Mouse (Mus musculus) brown adipose tissue, adult 24 weeks (tissue): Measurements from ENCODE around the gene Unk. TPM values are rescaled to one million over a fixed set of nuclear protein-coding genes. Genes with fewer than 3 reads are reported as not detected.

Source experiments
- H3K27ac ChIP-seq: fragments of 200-500 bp; replicated peaks from 2 replicates; pipeline ENCODE4 v1.5.1; 2012; ENCODE audit warnings: low read depth, mild to moderate bottlenecking, low read length
- H3K4me1 ChIP-seq: fragments of 200-500 bp; 2 replicates; pipeline ENCODE4 v1.6.1; 2012; ENCODE audit warnings: low read length, mixed read lengths; ENCODE audit not compliant: control insufficient read depth, insufficient read depth, insufficient read length
- H3K4me3 ChIP-seq: fragments of 200-500 bp; 2 replicates; pipeline ENCODE4 v1.5.1; 2012; ENCODE audit warnings: low read depth, mild to moderate bottlenecking, low read length, moderate library complexity; ENCODE audit not compliant: insufficient read depth
- polyA plus RNA-seq: library from polyadenylated mRNA; stranded (reverse); fragments of >200 nt; gene quantifications from 2 replicates; pipeline ENCODE4 v1.2.4, GENCODE M21; 2012; ENCODE audit not compliant: missing spikeins, insufficient read depth, insufficient read length

Unk gene
- 2.9 and 4.0 TPM in 2 replicates for polyA plus RNA-seq

GRCm38 (mm10) chr11:116030088-116030897 lies at the start of gene Unk:
TSS of gene Unk (plus strand) at chr11:116030322.
- Histone ChIP-seq H3K4me3 (peak within 1 kb of the TSS; percentile 72), H3K4me1 (peaks cover 3% of the 10 kb centered on the region; the same call in 1 of the 2 replicates), H3K27ac (peak within 1 kb of the TSS; percentile 93)

DNA sequence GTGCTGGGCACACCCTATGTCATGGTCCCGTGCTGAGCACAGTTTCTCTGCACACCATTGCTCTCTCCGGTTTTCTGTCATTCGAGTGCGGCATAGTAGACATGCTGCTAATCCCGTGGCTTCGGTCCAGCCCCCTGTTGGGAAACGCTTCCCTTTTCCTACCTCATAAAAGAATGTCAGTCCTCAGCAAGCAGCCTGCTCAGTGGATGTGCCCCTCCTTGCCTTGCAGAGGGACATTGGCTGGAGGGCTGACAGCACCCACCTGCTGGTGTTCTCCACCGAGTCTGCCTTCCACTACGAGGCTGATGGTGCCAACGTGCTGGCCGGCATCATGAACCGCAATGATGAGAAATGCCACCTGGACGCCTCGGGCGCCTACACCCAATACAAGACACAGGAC lies 47.6 kb upstream of the Unk start:
- Histone ChIP-seq H3K4me3 (no peak overlapping the region), H3K4me1 (no peaks in the 10 kb centered on the region), H3K27ac (no peak overlapping the region)

DNA sequence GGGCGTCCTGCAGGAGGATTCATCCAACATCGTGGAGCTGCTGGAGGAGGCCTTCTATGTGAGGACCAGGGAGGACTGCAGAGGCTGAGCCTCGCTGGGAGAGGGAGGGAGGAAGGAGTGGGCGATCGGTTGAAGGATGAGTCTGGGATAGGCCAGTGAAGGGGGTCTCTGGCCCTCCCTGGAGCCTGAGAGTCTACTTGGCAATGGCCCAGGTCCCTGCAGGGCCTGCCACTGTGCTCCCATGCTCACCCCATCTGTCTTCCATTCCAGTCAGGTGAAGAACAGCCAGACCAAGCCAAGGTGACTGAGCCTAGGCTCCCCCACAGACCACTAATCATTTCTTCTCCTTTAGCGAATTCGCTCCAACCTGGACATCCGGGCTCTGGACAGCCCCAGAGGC lies 46.8 kb upstream of the Unk start:
- Histone ChIP-seq H3K4me1 (no peaks in the 10 kb centered on the region), H3K27ac (no peak overlapping the region), H3K4me3 (no peak overlapping the region)

DNA sequence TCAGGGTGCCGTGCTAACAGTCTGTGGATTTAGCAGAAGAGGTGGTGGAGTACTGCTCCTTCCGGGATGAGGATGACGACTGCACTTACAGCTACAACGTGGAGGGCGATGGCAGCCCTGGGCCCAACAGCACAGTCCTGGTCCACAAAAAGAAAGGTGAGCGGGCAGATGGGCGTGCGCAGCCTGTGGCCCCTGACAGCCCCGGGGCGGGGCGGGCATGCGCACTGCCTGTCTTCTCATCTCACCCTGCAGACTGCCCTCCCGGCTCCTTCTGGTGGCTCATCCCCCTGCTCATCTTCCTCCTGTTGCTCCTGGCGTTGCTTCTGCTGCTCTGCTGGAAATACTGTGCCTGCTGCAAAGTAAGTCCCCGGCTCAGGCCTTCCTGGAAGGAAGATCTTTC lies 40.4 kb upstream of the Unk start:
- no peak overlapping the region for H3K4me3 ChIP-seq

GRCm38 (mm10) chr11:115992098-115992497 lies 38.0 kb upstream of the Unk start:
- no peak overlapping the region for H3K27ac ChIP-seq
- no peaks in the 10 kb centered on the region for H3K4me1 ChIP-seq
- no peak overlapping the region for H3K4me3 ChIP-seq

More for the DNA sequence above, 40.4 kb upstream of the Unk start:
- Histone ChIP-seq H3K27ac (no peak overlapping the region), H3K4me1 (no peaks in the 10 kb centered on the region)

GRCm38 (mm10) chr11:115995256-115995655 lies 34.9 kb upstream of the Unk start:
- Histone ChIP-seq H3K4me1 (no peaks in the 10 kb centered on the region), H3K27ac (no peak overlapping the region), H3K4me3 (no peak overlapping the region)

DNA sequence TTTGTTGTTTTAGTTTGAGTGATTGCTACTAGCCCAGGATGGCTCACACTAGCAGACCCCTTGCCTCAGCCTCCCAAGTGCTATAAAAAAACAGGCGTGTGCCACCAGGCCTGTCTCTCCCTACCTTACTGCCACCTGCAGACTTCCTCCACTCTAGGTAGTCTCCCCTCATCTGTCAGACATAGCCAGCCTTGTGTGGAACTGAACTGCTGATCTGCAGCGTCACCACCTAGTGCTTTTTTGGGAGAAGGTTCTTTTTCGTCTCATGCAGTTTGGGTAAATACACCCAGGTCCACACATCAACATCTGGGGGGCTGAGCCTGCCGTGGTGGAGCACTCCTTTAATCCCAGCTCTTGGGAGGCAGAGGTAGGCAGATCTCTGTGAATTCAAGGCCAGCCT lies 33.1 kb upstream of the Unk start:
- Histone ChIP-seq H3K4me1 (no peaks in the 10 kb centered on the region), H3K27ac (no peak overlapping the region), H3K4me3 (no peak overlapping the region)

DNA sequence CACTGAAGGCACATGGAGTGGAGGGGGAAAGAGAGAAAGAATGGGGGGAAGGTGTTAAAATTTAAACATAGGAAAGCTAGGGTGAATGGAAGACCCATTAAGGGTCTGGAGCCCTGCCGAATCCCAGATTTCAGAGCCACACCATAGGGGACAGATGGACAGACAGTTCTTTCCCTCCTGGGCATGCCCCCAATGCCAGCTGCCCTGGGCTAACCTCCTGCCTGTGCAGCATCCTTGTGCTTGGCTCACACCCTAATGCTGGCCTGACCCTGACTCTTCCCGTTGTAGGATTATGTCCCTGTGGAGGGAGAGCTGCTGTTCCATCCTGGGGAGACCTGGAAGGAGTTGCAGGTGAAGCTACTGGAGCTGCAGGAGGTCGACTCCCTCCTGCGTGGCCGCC lies 32.5 kb upstream of the Unk start:
- Histone ChIP-seq H3K27ac (no peak overlapping the region), H3K4me1 (no peaks in the 10 kb centered on the region), H3K4me3 (no peak overlapping the region)

- Histone ChIP-seq H3K4me3 (no peak overlapping the region), H3K4me1 (no peaks in the 10 kb centered on the region), H3K27ac (no peak overlapping the region)
These were observed 31.1 kb upstream of the Unk start for GRCm38 (mm10) chr11:115999027-115999426.

GRCm38 (mm10) chr11:115999538-116000143 lies 30.5 kb upstream of the Unk start:
- Histone ChIP-seq H3K4me3 (no peak overlapping the region), H3K4me1 (no peaks in the 10 kb centered on the region), H3K27ac (no peak overlapping the region)

DNA sequence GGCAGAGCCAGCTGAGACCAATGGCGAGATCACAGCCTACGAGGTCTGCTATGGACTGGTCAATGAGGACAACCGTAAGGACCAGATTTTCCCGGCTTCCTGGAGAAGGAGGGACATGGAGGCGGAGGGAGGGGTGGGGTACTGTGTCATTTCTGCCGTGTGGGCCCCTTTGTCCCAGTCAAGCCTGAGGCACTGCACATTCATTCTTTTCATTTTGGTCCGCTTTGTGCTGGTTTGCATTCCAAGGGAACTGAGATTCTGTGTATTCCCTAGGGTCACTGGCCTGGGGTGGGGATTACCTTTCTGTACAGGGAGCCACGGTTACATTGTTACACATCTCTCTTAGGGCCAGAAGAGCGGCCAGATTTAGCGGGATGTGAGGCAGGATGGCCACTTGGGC lies 29.5 kb upstream of the Unk start:
- H3K4me1 ChIP-seq = peaks cover 3% of the 10 kb centered on the region; the same call in 1 of the 2 replicates
- H3K4me3 ChIP-seq = no peak overlapping the region
- H3K27ac ChIP-seq = no peak overlapping the region

- H3K27ac ChIP-seq = no peak overlapping the region
- H3K4me3 ChIP-seq = no peak overlapping the region
These were observed 28.4 kb upstream of the Unk start for GRCm38 (mm10) chr11:116001725-116002124.

GRCm38 (mm10) chr11:116002894-116003293 lies 27.2 kb upstream of the Unk start:
- Histone ChIP-seq H3K4me1 (peaks cover 3% of the 10 kb centered on the region; the same call in 1 of the 2 replicates), H3K4me3 (no peak overlapping the region), H3K27ac (no peak overlapping the region)

More at GRCm38 (mm10) chr11:116001725-116002124, 28.4 kb upstream of the Unk start:
- H3K4me1 ChIP-seq = peaks cover 3% of the 10 kb centered on the region; the same call in 1 of the 2 replicates

- peak overlapping the region; percentile 51 for H3K4me3 ChIP-seq
- peaks cover 3% of the 10 kb centered on the region; the same call in 1 of the 2 replicates for H3K4me1 ChIP-seq
- H3K27ac ChIP-seq = no peak overlapping the region
These were observed 25.8 kb upstream of the Unk start for GRCm38 (mm10) chr11:116004186-116004823.
